Comparison of ENCODE assay signal across 25 mouse cellular contexts in genomic region chr3:54791822-54792677, GRCm38 (mm10). TPM values are rescaled to one million over a fixed set of nuclear protein-coding genes. Genes with fewer than 3 reads are reported as not detected.
DNase-seq lines count a peak whose midpoint lies in the region; ATAC-seq lines count a peak whose summit lies in the region.
"Had no signal": no experiment of that assay in that cellular context is flagged by ENCODE, and none has a peak within 500 bp of the region (broad histone marks: within the 10 kb centered on the region; RNA-seq: fewer than 3 reads in every experiment).

No protein-coding gene starts in this region.

- intact Hi-C loops in heart, postnatal 14 days (cut with DNase I), result no loop called here

- no peaks in the 10 kb centered on the region for H3K36me3 ChIP-seq in embryonic facial prominence, embryonic 11.5 days (replicated peaks; ENCODE audit: control insufficient read depth, insufficient read depth, low read depth, low read length)
- peaks cover 8% of the 10 kb centered on the region for H3K36me3 ChIP-seq in embryonic facial prominence, embryonic 10.5 days (replicated peaks)
- no peaks in the 10 kb centered on the region; the same call in 1 of the 2 replicates for H3K36me3 ChIP-seq in heart, embryonic 15.5 days
- H3K36me3 ChIP-seq in limb, embryonic 15.5 days, result peaks cover 25% of the 10 kb centered on the region; the same call in 1 of the 2 replicates
- no peaks in the 10 kb centered on the region for H3K36me3 ChIP-seq in limb, embryonic 10.5 days
- 0 out of 2 replicates have a peak, but pooled peaks cover 3% of the 10 kb centered on the region for H3K36me3 ChIP-seq in stomach, embryonic 15.5 days
- peaks cover 30% of the 10 kb centered on the region for H3K36me3 ChIP-seq in kidney, embryonic 15.5 days
- H3K36me3 ChIP-seq: forebrain, embryonic 15.5 days; hindbrain, embryonic 12.5 days; liver, embryonic 15.5 days had no signal

- H3K27me3 ChIP-seq in embryonic facial prominence, embryonic 11.5 days (ENCODE audit: control insufficient read depth, insufficient read depth, low read length), result no peaks in the 10 kb centered on the region
- H3K27me3 ChIP-seq in embryonic facial prominence, embryonic 10.5 days (replicated peaks; ENCODE audit: low read depth, poor library complexity, severe bottlenecking), result 0 out of 2 replicates have a peak, but pooled peaks cover 2% of the 10 kb centered on the region
- no peaks in the 10 kb centered on the region for H3K27me3 ChIP-seq in heart, embryonic 15.5 days
- no peaks in the 10 kb centered on the region for H3K27me3 ChIP-seq in limb, embryonic 15.5 days
- no peaks in the 10 kb centered on the region for H3K27me3 ChIP-seq in limb, embryonic 10.5 days (ENCODE audit: low read depth, poor library complexity, severe bottlenecking)
- no peaks in the 10 kb centered on the region for H3K27me3 ChIP-seq in stomach, embryonic 15.5 days (replicated peaks)
- H3K27me3 ChIP-seq in kidney, embryonic 15.5 days, result no peaks in the 10 kb centered on the region
- H3K27me3 ChIP-seq: forebrain, embryonic 15.5 days; hindbrain, embryonic 12.5 days; liver, embryonic 15.5 days; lung, embryonic 15.5 days had no signal

- no peak overlapping the region for H3K27ac ChIP-seq in embryonic facial prominence, embryonic 11.5 days (replicated peaks; ENCODE audit: low read depth, low read length)
- H3K27ac ChIP-seq in embryonic facial prominence, embryonic 10.5 days (replicated peaks), result no peak overlapping the region
- no peak overlapping the region for H3K27ac ChIP-seq in heart, embryonic 15.5 days
- no peak overlapping the region for H3K27ac ChIP-seq in limb, embryonic 15.5 days
- H3K27ac ChIP-seq in limb, embryonic 10.5 days, result no peak overlapping the region
- H3K27ac ChIP-seq in stomach, embryonic 15.5 days, result 0 out of 2 replicates have a peak overlapping the region, but pooled peaks have one; percentile 26
- H3K27ac ChIP-seq in kidney, embryonic 15.5 days, result no peak overlapping the region
- H3K27ac ChIP-seq: forebrain, embryonic 15.5 days; hindbrain, embryonic 12.5 days; kidney, postnatal 0 days; liver, embryonic 15.5 days; lung, embryonic 15.5 days had no signal

- 70% methylated on average over 10 of the region's 10 CpGs for WGBS in embryonic facial prominence, embryonic 11.5 days
- 79% methylated on average over 10 of the region's 10 CpGs for WGBS in embryonic facial prominence, embryonic 10.5 days
- WGBS in heart, embryonic 15.5 days, result 54% methylated on average over 10 of the region's 10 CpGs
- WGBS in limb, embryonic 15.5 days, result 71% methylated on average over 10 of the region's 10 CpGs
- WGBS in limb, embryonic 10.5 days, result 82% methylated on average over 10 of the region's 10 CpGs
- 57% methylated on average over 10 of the region's 10 CpGs for WGBS in stomach, embryonic 15.5 days
- WGBS in kidney, embryonic 15.5 days, result 78% methylated on average over 10 of the region's 10 CpGs

- no peak overlapping the region for H3K4me2 ChIP-seq in embryonic facial prominence, embryonic 11.5 days (ENCODE audit: low read depth, low read length)
- H3K4me2 ChIP-seq in heart, embryonic 15.5 days, result no peak overlapping the region
- no peak overlapping the region for H3K4me2 ChIP-seq in limb, embryonic 15.5 days
- no peak overlapping the region for H3K4me2 ChIP-seq in stomach, embryonic 15.5 days
- H3K4me2 ChIP-seq in kidney, embryonic 15.5 days, result no peak overlapping the region
- H3K4me2 ChIP-seq: forebrain, embryonic 15.5 days; hindbrain, embryonic 12.5 days; liver, embryonic 15.5 days; lung, embryonic 15.5 days had no signal

- no peak overlapping the region for H3K4me3 ChIP-seq in embryonic facial prominence, embryonic 11.5 days (ENCODE audit: low read depth, low read length)
- H3K4me3 ChIP-seq in embryonic facial prominence, embryonic 10.5 days, result no peak overlapping the region
- no peak overlapping the region for H3K4me3 ChIP-seq in heart, embryonic 15.5 days
- no peak overlapping the region for H3K4me3 ChIP-seq in limb, embryonic 15.5 days
- H3K4me3 ChIP-seq in limb, embryonic 10.5 days, result no peak overlapping the region
- H3K4me3 ChIP-seq in stomach, embryonic 15.5 days (replicated peaks), result no peak overlapping the region
- H3K4me3 ChIP-seq in kidney, embryonic 15.5 days (replicated peaks), result no peak overlapping the region
- H3K4me3 ChIP-seq: forebrain, embryonic 15.5 days; hindbrain, embryonic 12.5 days; liver, embryonic 15.5 days; lung, embryonic 15.5 days; megakaryocyte, embryonic 14.5 days had no signal

- peak; percentile 6; the same call in 1 of the 2 replicates for ATAC-seq in embryonic facial prominence, embryonic 11.5 days (replicated peaks; ENCODE audit: insufficient number of reproducible peaks, low FRiP score, low TSS enrichment, low read depth)
- ATAC-seq in heart, embryonic 15.5 days (replicated peaks; ENCODE audit: insufficient number of reproducible peaks, insufficient read depth, low FRiP score, low read depth), result peak; percentile 12; the same call in 1 of the 2 replicates
- ATAC-seq in limb, embryonic 15.5 days (ENCODE audit: insufficient number of reproducible peaks, low FRiP score, low TSS enrichment, low read depth), result peak; percentile 9; the same call in 1 of the 2 replicates
- peak; percentile 83 for ATAC-seq in stomach, embryonic 15.5 days (ENCODE audit: insufficient read depth, low FRiP score, low read depth)
- no peak for ATAC-seq in kidney, embryonic 15.5 days (replicated peaks; ENCODE audit: low FRiP score)
- ATAC-seq: forebrain, embryonic 15.5 days; inflammation-experienced regulatory T-cells, adult 6 months had no signal

- no peak for DNase-seq in embryonic facial prominence, embryonic 11.5 days (ENCODE audit: low spot score)
- no peak for DNase-seq in embryonic facial prominence, embryonic 10.5 days (ENCODE audit: low spot score)
- DNase-seq in heart, postnatal 14 days, result no peak
- no peak for DNase-seq in limb, embryonic 10.5 days (ENCODE audit: low spot score)
- DNase-seq: adrenal gland, postnatal 10 days; cerebellum, adult 18-20 months; cerebellum, postnatal 14 days; gastrocnemius, postnatal 10 days; layer of hippocampus, adult 9-11 months; liver; lung, postnatal 36 days; thymus, postnatal 14 days had no signal

- H3K4me1 ChIP-seq in embryonic facial prominence, embryonic 11.5 days (ENCODE audit: control insufficient read depth, insufficient read depth, low read length), result no peaks in the 10 kb centered on the region
- H3K4me1 ChIP-seq in embryonic facial prominence, embryonic 10.5 days, result peaks cover 3% of the 10 kb centered on the region; the same call in 1 of the 2 replicates
- H3K4me1 ChIP-seq in heart, embryonic 15.5 days (replicated peaks), result peaks cover 5% of the 10 kb centered on the region; the same call in 1 of the 2 replicates
- H3K4me1 ChIP-seq in limb, embryonic 15.5 days, result no peaks in the 10 kb centered on the region
- H3K4me1 ChIP-seq in limb, embryonic 10.5 days, result peaks cover 4% of the 10 kb centered on the region; the same call in 1 of the 2 replicates
- H3K4me1 ChIP-seq in stomach, embryonic 15.5 days, result no peaks in the 10 kb centered on the region
- no peaks in the 10 kb centered on the region for H3K4me1 ChIP-seq in kidney, embryonic 15.5 days
- H3K4me1 ChIP-seq: forebrain, embryonic 15.5 days; hindbrain, embryonic 12.5 days; liver, embryonic 15.5 days; lung, embryonic 15.5 days had no signal

- no peaks in the 10 kb centered on the region for H3K9me3 ChIP-seq in embryonic facial prominence, embryonic 11.5 days (replicated peaks; ENCODE audit: control insufficient read depth, low read length)
- peaks cover 9% of the 10 kb centered on the region; the same call in 1 of the 2 replicates for H3K9me3 ChIP-seq in embryonic facial prominence, embryonic 10.5 days
- no peaks in the 10 kb centered on the region for H3K9me3 ChIP-seq in heart, embryonic 15.5 days (replicated peaks)
- H3K9me3 ChIP-seq in limb, embryonic 15.5 days, result no peaks in the 10 kb centered on the region
- no peaks in the 10 kb centered on the region for H3K9me3 ChIP-seq in limb, embryonic 10.5 days (replicated peaks)
- H3K9me3 ChIP-seq in stomach, embryonic 15.5 days, result no peaks in the 10 kb centered on the region
- H3K9me3 ChIP-seq in kidney, embryonic 15.5 days (replicated peaks), result 0 out of 2 replicates have a peak, but pooled peaks cover 4% of the 10 kb centered on the region
- H3K9me3 ChIP-seq: lung, embryonic 15.5 days had no signal

- H3K9ac ChIP-seq in embryonic facial prominence, embryonic 11.5 days (replicated peaks; ENCODE audit: low read length), result no peak overlapping the region
- H3K9ac ChIP-seq in heart, embryonic 15.5 days, result no peak overlapping the region
- no peak overlapping the region for H3K9ac ChIP-seq in limb, embryonic 15.5 days
- no peak overlapping the region for H3K9ac ChIP-seq in stomach, embryonic 15.5 days
- no peak overlapping the region for H3K9ac ChIP-seq in kidney, embryonic 15.5 days
- H3K9ac ChIP-seq: forebrain, embryonic 15.5 days; hindbrain, embryonic 12.5 days; liver, embryonic 15.5 days; lung, embryonic 15.5 days had no signal

RNA-seq across cellular contexts. Expression of gene Rfxap, which starts 15.5 kb away (rescaled TPM):
- polyA plus RNA-seq in embryonic facial prominence, embryonic 11.5 days (2014; fragmentation: Nextera tagmentation; extraction: Ambion mirVana), result 43.2 and 44.3 TPM in 2 replicates
- polyA plus RNA-seq in embryonic facial prominence, embryonic 10.5 days (2016; fragmentation: Nextera tagmentation; extraction: Ambion mirVana), result 31.3 and 33.1 TPM in 2 replicates
- polyA plus RNA-seq in heart, embryonic 15.5 days (2015; fragmentation: Nextera tagmentation; extraction: Ambion mirVana), result 25.0 and 28.0 TPM in 2 replicates
- total RNA-seq in heart, postnatal 14 days (2021), result 10 to 100 TPM; 21.8 to 23.4 TPM
- 26.3 and 37.5 TPM in 2 replicates for polyA plus RNA-seq in limb, embryonic 15.5 days (2015; fragmentation: Nextera tagmentation; extraction: Ambion mirVana)
- 35.0 and 35.4 TPM in 2 replicates for polyA plus RNA-seq in limb, embryonic 10.5 days (2016; fragmentation: Nextera tagmentation; extraction: Ambion mirVana)
- 35.7 and 42.9 TPM in 2 replicates for polyA plus RNA-seq in stomach, embryonic 15.5 days (2015; fragmentation: Nextera tagmentation; extraction: Ambion mirVana)
- 32.5 and 36.1 TPM in 2 replicates for polyA plus RNA-seq in kidney, embryonic 15.5 days (2015; fragmentation: Nextera tagmentation; extraction: Ambion mirVana)

RNA-seq across cellular contexts. Expression of gene Smad9, which starts 36.7 kb away (rescaled TPM):
- polyA plus RNA-seq in embryonic facial prominence, embryonic 11.5 days (2014; fragmentation: Nextera tagmentation; extraction: Ambion mirVana), result 1.2 TPM in 2 replicates
- polyA plus RNA-seq in embryonic facial prominence, embryonic 10.5 days (2016; fragmentation: Nextera tagmentation; extraction: Ambion mirVana), result 0.42 and 0.73 TPM in 2 replicates
- polyA plus RNA-seq in heart, embryonic 15.5 days (2015; fragmentation: Nextera tagmentation; extraction: Ambion mirVana), result 0.63 and 0.86 TPM in 2 replicates
- total RNA-seq in heart, postnatal 14 days (2021), result 1 to 10 TPM; 1.2 to 2.2 TPM
- 0.52 and 0.56 TPM in 2 replicates for polyA plus RNA-seq in limb, embryonic 15.5 days (2015; fragmentation: Nextera tagmentation; extraction: Ambion mirVana)
- polyA plus RNA-seq in limb, embryonic 10.5 days (2016; fragmentation: Nextera tagmentation; extraction: Ambion mirVana), result 0.23 and 0.26 TPM in 2 replicates
- 1.2 and 1.3 TPM in 2 replicates for polyA plus RNA-seq in stomach, embryonic 15.5 days (2015; fragmentation: Nextera tagmentation; extraction: Ambion mirVana)
- polyA plus RNA-seq in kidney, embryonic 15.5 days (2015; fragmentation: Nextera tagmentation; extraction: Ambion mirVana), result 1.4 and 1.5 TPM in 2 replicates
- total RNA-seq: granulocyte monocyte progenitor cell, adult 5-6 weeks; monocyte, adult 5-6 weeks had no signal
- polyA plus RNA-seq: inflammation-experienced regulatory T-cells, adult 6 months had no signal

RNA-seq across cellular contexts. Expression of gene Alg5, which starts 56.7 kb away (rescaled TPM):
- polyA plus RNA-seq in embryonic facial prominence, embryonic 11.5 days (2014; fragmentation: Nextera tagmentation; extraction: Ambion mirVana), result 45.9 and 46.1 TPM in 2 replicates
- 41.0 and 42.1 TPM in 2 replicates for polyA plus RNA-seq in embryonic facial prominence, embryonic 10.5 days (2016; fragmentation: Nextera tagmentation; extraction: Ambion mirVana)
- 32.9 and 34.5 TPM in 2 replicates for polyA plus RNA-seq in heart, embryonic 15.5 days (2015; fragmentation: Nextera tagmentation; extraction: Ambion mirVana)
- 10 to 100 TPM; 11.9 to 12.0 TPM for total RNA-seq in heart, postnatal 14 days (2021)
- polyA plus RNA-seq in limb, embryonic 15.5 days (2015; fragmentation: Nextera tagmentation; extraction: Ambion mirVana), result 61.9 and 71.0 TPM in 2 replicates
- 39.8 and 42.0 TPM in 2 replicates for polyA plus RNA-seq in limb, embryonic 10.5 days (2016; fragmentation: Nextera tagmentation; extraction: Ambion mirVana)
- polyA plus RNA-seq in stomach, embryonic 15.5 days (2015; fragmentation: Nextera tagmentation; extraction: Ambion mirVana), result 63.8 and 65.6 TPM in 2 replicates
- 59.6 and 59.7 TPM in 2 replicates for polyA plus RNA-seq in kidney, embryonic 15.5 days (2015; fragmentation: Nextera tagmentation; extraction: Ambion mirVana)

RNA-seq across cellular contexts. Expression of gene Exosc8, which starts 56.9 kb away (rescaled TPM):
- 165 and 176 TPM in 2 replicates for polyA plus RNA-seq in embryonic facial prominence, embryonic 11.5 days (2014; fragmentation: Nextera tagmentation; extraction: Ambion mirVana)
- 182 and 191 TPM in 2 replicates for polyA plus RNA-seq in embryonic facial prominence, embryonic 10.5 days (2016; fragmentation: Nextera tagmentation; extraction: Ambion mirVana)
- 61.5 and 73.6 TPM in 2 replicates for polyA plus RNA-seq in heart, embryonic 15.5 days (2015; fragmentation: Nextera tagmentation; extraction: Ambion mirVana)
- total RNA-seq in heart, postnatal 14 days (2021), result 10 to 100 TPM; 17.3 to 22.3 TPM
- 101 and 104 TPM in 2 replicates for polyA plus RNA-seq in limb, embryonic 15.5 days (2015; fragmentation: Nextera tagmentation; extraction: Ambion mirVana)
- 183 and 200 TPM in 2 replicates for polyA plus RNA-seq in limb, embryonic 10.5 days (2016; fragmentation: Nextera tagmentation; extraction: Ambion mirVana)
- polyA plus RNA-seq in stomach, embryonic 15.5 days (2015; fragmentation: Nextera tagmentation; extraction: Ambion mirVana), result 104 and 109 TPM in 2 replicates
- polyA plus RNA-seq in kidney, embryonic 15.5 days (2015; fragmentation: Nextera tagmentation; extraction: Ambion mirVana), result 142 and 144 TPM in 2 replicates
